Mouse (Mus musculus) brain, embryonic 14.5 days (tissue): ENCODE measurements around the gene Ccdc162.

ENCODE experiments used
- CTCF ChIP-seq: fragments of 200-500 bp; IDR thresholded peaks from 2 replicates; pipeline ENCODE4 v1.5.1; 2012; ENCODE audit warnings: inconsistent platforms, mild to moderate bottlenecking, moderate library complexity, borderline replicate concordance; ENCODE audit not compliant: insufficient read depth, insufficient read length; ENCODE audit errors: extremely low read depth
- POLR2A ChIP-seq: fragments of 200-500 bp; IDR thresholded peaks from 2 replicates; pipeline ENCODE4 v1.6.1; 2012; ENCODE audit warnings: mild to moderate bottlenecking, inconsistent platforms, borderline replicate concordance; ENCODE audit not compliant: poor library complexity, insufficient read depth, insufficient read length, severe bottlenecking; ENCODE audit errors: extremely low read depth

DNA sequence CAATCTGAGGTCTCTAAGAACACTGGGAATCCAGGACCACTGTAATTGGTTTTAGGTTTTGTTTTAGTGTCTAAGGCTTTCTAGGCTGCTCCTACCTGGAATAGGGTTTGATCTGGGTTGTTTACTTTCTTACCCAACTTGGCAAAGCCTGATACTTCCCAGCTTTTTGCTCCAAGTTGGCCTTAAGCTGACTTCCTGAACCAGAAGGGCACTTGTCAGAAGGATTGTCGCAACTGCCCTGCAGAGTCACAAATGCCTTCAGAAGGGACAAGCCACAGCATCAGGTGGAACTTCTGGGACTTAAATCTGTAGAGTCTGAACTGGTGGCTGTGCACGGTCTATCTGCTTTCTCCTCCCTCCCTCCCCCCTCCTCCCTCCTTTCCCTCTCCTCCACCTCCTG is 23.8 kb upstream of the Ccdc162 start:
- TF ChIP-seq CTCF (no peak), POLR2A (no peak)
